Comparison of ENCODE assay signal across 10 mouse cellular contexts in genomic region chr2:164436215-164436913, GRCm38 (mm10). TPM values are rescaled to one million over a fixed set of nuclear protein-coding genes. Genes with fewer than 3 reads are reported as not detected.
DNase-seq lines count a peak whose midpoint lies in the region; ATAC-seq and TF ChIP-seq lines count a peak whose summit lies in the region.
"Had no signal": no experiment of that assay in that cellular context is flagged by ENCODE, and none has a peak within 500 bp of the region (broad histone marks: within the 10 kb centered on the region; RNA-seq: fewer than 3 reads in every experiment).

No protein-coding gene starts in this region.

- H3K9me3 ChIP-seq in heart, embryonic 15.5 days (replicated peaks), result no peaks in the 10 kb centered on the region
- no peaks in the 10 kb centered on the region for H3K9me3 ChIP-seq in E14TG2a.4 (ENCODE audit: low read length)
- H3K9me3 ChIP-seq in embryonic facial prominence, embryonic 15.5 days (replicated peaks), result no peaks in the 10 kb centered on the region
- H3K9me3 ChIP-seq in limb, embryonic 11.5 days (ENCODE audit: control insufficient read depth, low read length), result no peaks in the 10 kb centered on the region

- no peak overlapping the region for H3K4me2 ChIP-seq in heart, embryonic 15.5 days
- 0 out of 2 replicates have a peak overlapping the region, but pooled peaks have one; percentile 10 for H3K4me2 ChIP-seq in embryonic facial prominence, embryonic 15.5 days (replicated peaks)
- no peak overlapping the region for H3K4me2 ChIP-seq in limb, embryonic 11.5 days (ENCODE audit: low read depth, severe bottlenecking)

- no peaks in the 10 kb centered on the region for H3K36me3 ChIP-seq in heart, embryonic 15.5 days
- peaks cover 5% of the 10 kb centered on the region; the same call in 1 of the 2 replicates for H3K36me3 ChIP-seq in E14TG2a.4 (ENCODE audit: insufficient read depth, low read length)
- no peaks in the 10 kb centered on the region for H3K36me3 ChIP-seq in embryonic facial prominence, embryonic 15.5 days
- H3K36me3 ChIP-seq in limb, embryonic 11.5 days (ENCODE audit: control insufficient read depth, insufficient read depth, low read length), result no peaks in the 10 kb centered on the region

- WGBS in heart, embryonic 15.5 days, result 23% methylated on average over 8 of the region's 8 CpGs
- WGBS in embryonic facial prominence, embryonic 15.5 days, result 15% methylated on average over 8 of the region's 8 CpGs
- WGBS in limb, embryonic 11.5 days, result 20% methylated on average over 8 of the region's 8 CpGs

- no peak overlapping the region; the same call in 1 of the 2 replicates for H3K27ac ChIP-seq in heart, embryonic 15.5 days
- peak overlapping the region; percentile 78 for H3K27ac ChIP-seq in embryonic facial prominence, embryonic 15.5 days (replicated peaks)
- peak overlapping the region; percentile 42; the same call in 1 of the 2 replicates for H3K27ac ChIP-seq in limb, embryonic 11.5 days (replicated peaks; ENCODE audit: low read depth, low read length)

- H3K4me1 ChIP-seq in heart, embryonic 15.5 days (replicated peaks), result peaks cover 76% of the 10 kb centered on the region
- peaks cover 95% of the 10 kb centered on the region for H3K4me1 ChIP-seq in E14TG2a.4 (replicated peaks; ENCODE audit: low read depth, low read length)
- peaks cover 90% of the 10 kb centered on the region for H3K4me1 ChIP-seq in embryonic facial prominence, embryonic 15.5 days
- H3K4me1 ChIP-seq in limb, embryonic 11.5 days (ENCODE audit: control insufficient read depth, insufficient read depth, low read length), result peaks cover 33% of the 10 kb centered on the region

- ATAC-seq in heart, embryonic 15.5 days (replicated peaks; ENCODE audit: insufficient number of reproducible peaks, insufficient read depth, low FRiP score, low read depth), result no peak
- no peak for ATAC-seq in embryonic facial prominence, embryonic 15.5 days (ENCODE audit: insufficient number of reproducible peaks, low FRiP score, low TSS enrichment, low read depth)
- ATAC-seq in limb, embryonic 11.5 days (ENCODE audit: insufficient number of reproducible peaks, low FRiP score, low TSS enrichment, low read depth), result no peak
- ATAC-seq in erythroblast, adult 5-6 weeks (replicated peaks; ENCODE audit: low FRiP score, poor library complexity, severe bottlenecking), result no peak
- ATAC-seq: Patski had no signal

- no peak for TF ChIP-seq CTCF in E14TG2a.4 (conservative IDR thresholded peaks at IDR 0.05; ENCODE audit: low read length)

- H3K4me3 ChIP-seq in heart, embryonic 15.5 days, result no peak overlapping the region
- H3K4me3 ChIP-seq in E14TG2a.4 (replicated peaks; ENCODE audit: low read length), result peak overlapping the region; percentile 27
- H3K4me3 ChIP-seq in embryonic facial prominence, embryonic 15.5 days (replicated peaks), result no peak overlapping the region
- no peak overlapping the region for H3K4me3 ChIP-seq in limb, embryonic 11.5 days (ENCODE audit: low read depth, low read length)

- DNase-seq in heart, adult 18-20 months, result no peak
- no peak for DNase-seq in limb, embryonic 11.5 days (ENCODE audit: low spot score)
- no peak for DNase-seq in thymus, adult 18-20 months
- no peak for DNase-seq in thymus, postnatal 14 days
- DNase-seq: cerebellum, postnatal 14 days had no signal

- peak overlapping the region; percentile 22; the same call in 1 of the 2 replicates for H3K9ac ChIP-seq in heart, embryonic 15.5 days
- H3K9ac ChIP-seq in embryonic facial prominence, embryonic 15.5 days, result no peak overlapping the region
- 0 out of 2 replicates have a peak overlapping the region, but pooled peaks have one; percentile 3 for H3K9ac ChIP-seq in limb, embryonic 11.5 days (ENCODE audit: low read length)

- 0 out of 2 replicates have a peak, but pooled peaks cover 5% of the 10 kb centered on the region for H3K27me3 ChIP-seq in heart, embryonic 15.5 days
- H3K27me3 ChIP-seq in E14TG2a.4 (ENCODE audit: insufficient read depth, low read length), result peaks cover 89% of the 10 kb centered on the region
- H3K27me3 ChIP-seq in embryonic facial prominence, embryonic 15.5 days, result no peaks in the 10 kb centered on the region
- H3K27me3 ChIP-seq in limb, embryonic 11.5 days (ENCODE audit: control insufficient read depth, insufficient read depth, low read length), result no peaks in the 10 kb centered on the region; the same call in 1 of the 2 replicates
- H3K27me3 ChIP-seq: Patski had no signal

RNA-seq across cellular contexts. Expression of gene Sdc4, which starts 7.3 kb away (rescaled TPM):
- 41.9 and 56.5 TPM in 2 replicates for polyA plus RNA-seq in heart, embryonic 15.5 days (2015; fragmentation: Nextera tagmentation; extraction: Ambion mirVana)
- 10 to 100 TPM; 18.7 to 34.2 TPM for total RNA-seq in heart, adult 18-20 months (2021)
- polyA plus RNA-seq in embryonic facial prominence, embryonic 15.5 days (2015; fragmentation: Nextera tagmentation; extraction: Ambion mirVana), result 113 and 114 TPM in 2 replicates
- 22.6 and 23.6 TPM in 2 replicates for polyA plus RNA-seq in limb, embryonic 11.5 days (2014; fragmentation: Nextera tagmentation; extraction: Ambion mirVana)
- 0.38 and 0.42 TPM in 2 replicates for total RNA-seq in erythroblast, adult 5-6 weeks (2015; ENCODE audit: low replicate concordance)
- total RNA-seq in erythroblast, adult 5-6 weeks (2017; ENCODE audit: low replicate concordance), result 0.09 and 0.98 TPM in 2 replicates

RNA-seq across cellular contexts. Expression of gene Sys1, which starts 20.4 kb away (rescaled TPM):
- polyA plus RNA-seq in heart, embryonic 15.5 days (2015; fragmentation: Nextera tagmentation; extraction: Ambion mirVana), result 32.0 and 40.4 TPM in 2 replicates
- 10 to 100 TPM; 23.0 to 23.1 TPM for total RNA-seq in heart, adult 18-20 months (2021)
- polyA plus RNA-seq in embryonic facial prominence, embryonic 15.5 days (2015; fragmentation: Nextera tagmentation; extraction: Ambion mirVana), result 66.3 and 67.8 TPM in 2 replicates
- polyA plus RNA-seq in limb, embryonic 11.5 days (2014; fragmentation: Nextera tagmentation; extraction: Ambion mirVana), result 52.6 and 53.6 TPM in 2 replicates
- 7.1 and 9.8 TPM in 2 replicates for total RNA-seq in erythroblast, adult 5-6 weeks (2015; ENCODE audit: low replicate concordance)
- 3.7 and 17.0 TPM in 2 replicates for total RNA-seq in erythroblast, adult 5-6 weeks (2017; ENCODE audit: low replicate concordance)

RNA-seq across cellular contexts. Expression of gene Gm20458, which starts 24.4 kb away (rescaled TPM):
- polyA plus RNA-seq in heart, embryonic 15.5 days (2015; fragmentation: Nextera tagmentation; extraction: Ambion mirVana), result 10.5 and 13.5 TPM in 2 replicates
- total RNA-seq in heart, adult 18-20 months (2021), result 10 to 100 TPM in 1 of 2 experiments, 1 to 10 TPM in 1; 3.7 to 11.1 TPM
- 12.2 and 12.5 TPM in 2 replicates for polyA plus RNA-seq in embryonic facial prominence, embryonic 15.5 days (2015; fragmentation: Nextera tagmentation; extraction: Ambion mirVana)
- 2.8 and 3.6 TPM in 2 replicates for polyA plus RNA-seq in limb, embryonic 11.5 days (2014; fragmentation: Nextera tagmentation; extraction: Ambion mirVana)
- not detected in 2 replicates for total RNA-seq in erythroblast, adult 5-6 weeks (2015; ENCODE audit: low replicate concordance)
- not detected in 2 replicates for total RNA-seq in erythroblast, adult 5-6 weeks (2017; ENCODE audit: low replicate concordance)

RNA-seq across cellular contexts. Expression of gene Matn4, which starts 31.4 kb away (rescaled TPM):
- polyA plus RNA-seq in heart, embryonic 15.5 days (2015; fragmentation: Nextera tagmentation; extraction: Ambion mirVana), result 8.4 and 14.9 TPM in 2 replicates
- total RNA-seq in heart, adult 18-20 months (2021), result under 1 TPM; 0.36 to 0.45 TPM
- polyA plus RNA-seq in embryonic facial prominence, embryonic 15.5 days (2015; fragmentation: Nextera tagmentation; extraction: Ambion mirVana), result 33.4 and 58.2 TPM in 2 replicates
- 2.7 and 3.6 TPM in 2 replicates for polyA plus RNA-seq in limb, embryonic 11.5 days (2014; fragmentation: Nextera tagmentation; extraction: Ambion mirVana)
- total RNA-seq in erythroblast, adult 5-6 weeks (2015; ENCODE audit: low replicate concordance), result not detected in 2 replicates
- total RNA-seq in erythroblast, adult 5-6 weeks (2017; ENCODE audit: low replicate concordance), result not detected in 2 replicates

RNA-seq across cellular contexts. Expression of gene Rbpjl, which starts 33.4 kb away (rescaled TPM):
- 0.25 and 0.80 TPM in 2 replicates for polyA plus RNA-seq in heart, embryonic 15.5 days (2015; fragmentation: Nextera tagmentation; extraction: Ambion mirVana)
- not detected for total RNA-seq in heart, adult 18-20 months (2021)
- 0.50 and 0.98 TPM in 2 replicates for polyA plus RNA-seq in embryonic facial prominence, embryonic 15.5 days (2015; fragmentation: Nextera tagmentation; extraction: Ambion mirVana)
- polyA plus RNA-seq in limb, embryonic 11.5 days (2014; fragmentation: Nextera tagmentation; extraction: Ambion mirVana), result 0.04 and 0.16 TPM in 2 replicates
- total RNA-seq in erythroblast, adult 5-6 weeks (2015; ENCODE audit: low replicate concordance), result not detected in 2 replicates
- total RNA-seq in erythroblast, adult 5-6 weeks (2017; ENCODE audit: low replicate concordance), result not detected in 2 replicates
